Mouse (Mus musculus): ENCODE results near the gene Mul1.

The Mul1 gene

GRCm38 (mm10) chr4:138462971-138463831 lies 28.7 kb downstream of the Mul1 start:
- no peak for DNase-seq (ENCODE audit: low spot score)

- DNase-seq (ENCODE audit: low spot score): peak; percentile 77
Measured at GRCm38 (mm10) chr4:138463832-138464487, 29.5 kb downstream of the Mul1 start.

- DNase-seq (ENCODE audit: low spot score): peak; percentile 85
Measured at GRCm38 (mm10) chr4:138464667-138465353, 30.3 kb downstream of the Mul1 start.

DNA sequence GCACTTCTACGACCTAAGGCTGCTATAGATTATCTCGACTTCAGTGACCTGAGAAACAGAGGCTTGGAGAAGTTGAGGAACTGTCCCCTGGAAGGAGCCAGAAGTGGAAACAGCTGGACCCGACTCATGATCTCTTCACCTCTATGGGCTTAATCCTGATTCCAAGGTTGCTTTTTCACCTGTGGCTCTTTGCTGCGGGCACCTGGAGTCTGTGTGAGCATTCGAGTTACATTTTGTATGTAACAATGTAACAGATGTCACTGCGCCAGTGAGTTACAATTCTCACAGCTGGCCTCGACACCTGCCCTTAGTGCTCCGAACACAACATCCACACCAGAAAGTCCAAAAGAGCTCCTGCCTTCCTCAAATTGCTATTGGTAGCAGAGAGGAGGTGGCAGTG lies 31.0 kb downstream of the Mul1 start:
- no peak for DNase-seq (ENCODE audit: low spot score)

GRCm38 (mm10) chr4:138466690-138467089 lies 32.2 kb downstream of the Mul1 start:
- DNase-seq (ENCODE audit: low spot score): no peak

DNA sequence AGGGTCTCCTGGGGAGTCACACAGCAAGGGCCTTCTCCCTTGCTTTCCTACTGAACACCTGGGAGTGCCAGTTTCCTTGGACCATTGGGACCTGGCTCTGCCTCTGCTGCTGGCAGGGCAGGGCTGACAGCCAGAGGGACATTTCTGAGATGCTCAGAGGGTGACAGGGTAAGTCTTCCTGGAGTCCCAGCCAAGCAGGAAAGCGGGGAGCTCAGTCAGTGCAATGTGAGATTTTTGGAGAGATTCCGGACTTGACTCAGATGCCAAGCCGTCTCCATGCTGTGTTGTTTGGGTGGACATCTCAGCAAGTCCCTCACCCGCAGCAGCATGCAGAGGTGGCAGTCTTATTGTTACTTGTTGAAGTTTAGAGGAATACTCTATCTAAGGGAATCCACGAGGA lies 33.0 kb downstream of the Mul1 start:
- no peak for DNase-seq (ENCODE audit: low spot score)

- DNase-seq (ENCODE audit: low spot score): no peak
Measured at GRCm38 (mm10) chr4:138469080-138469479, 34.6 kb downstream of the Mul1 start.

DNA sequence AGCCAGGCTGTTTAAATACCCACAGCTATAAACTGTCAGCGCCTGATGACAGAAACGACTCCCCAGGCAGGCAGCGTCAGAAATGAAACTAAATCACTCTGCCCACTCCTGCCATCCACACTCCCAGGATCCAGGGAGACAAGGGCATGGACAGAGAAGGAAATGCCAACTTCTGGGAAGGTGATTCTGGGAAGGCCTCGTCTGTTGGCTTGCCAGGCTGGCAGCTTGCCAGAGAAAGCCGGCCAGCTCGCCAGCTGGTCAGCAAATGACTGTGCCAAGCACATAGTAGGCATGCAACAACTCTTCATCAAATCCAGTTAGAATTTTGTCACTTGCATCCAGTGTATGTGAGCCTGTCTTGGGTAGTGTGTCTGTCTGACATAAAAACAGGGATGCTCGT lies 36.8 kb downstream of the Mul1 start:
- no peak for DNase-seq (ENCODE audit: low spot score)

DNA sequence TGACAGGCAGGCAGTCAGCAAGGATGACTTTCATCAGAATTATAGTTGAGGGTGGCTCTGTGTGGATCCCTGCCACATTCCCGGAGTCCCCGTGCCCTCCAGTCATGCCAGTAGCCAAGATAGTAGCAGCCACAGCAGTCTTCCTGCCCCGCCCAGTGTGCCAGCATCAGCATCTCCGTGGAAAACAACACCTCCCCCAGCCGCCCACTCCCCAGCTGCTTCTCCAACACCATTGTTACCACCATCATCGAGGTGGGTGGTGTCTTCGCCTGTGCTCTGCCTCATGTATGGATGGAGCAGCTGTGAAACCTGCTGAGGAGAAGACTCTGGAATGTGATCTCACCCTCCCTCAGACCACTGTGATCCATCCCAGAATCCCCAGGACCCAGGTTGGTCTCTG lies 45.1 kb downstream of the Mul1 start:
- DNase-seq (ENCODE audit: low spot score): no peak

DNA sequence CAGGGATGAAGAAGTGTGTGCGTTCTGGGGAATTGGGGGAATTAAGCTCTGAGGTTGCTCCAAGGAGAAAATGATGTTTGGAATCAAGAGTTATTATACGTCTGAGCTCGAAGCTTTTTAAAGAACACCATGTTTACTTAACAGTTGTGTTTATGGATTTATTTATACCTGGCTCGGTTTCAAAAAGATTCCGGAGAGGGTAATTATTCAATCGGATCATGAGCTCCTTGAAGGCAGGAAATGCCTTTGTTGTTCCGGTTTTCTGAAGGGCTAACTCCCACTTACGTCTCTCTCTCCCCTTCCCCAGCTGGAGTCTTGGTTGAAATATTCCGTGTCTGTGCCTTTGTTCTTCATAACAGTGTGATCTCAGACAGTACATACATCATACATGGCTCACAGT lies 46.5 kb downstream of the Mul1 start:
- DNase-seq (ENCODE audit: low spot score): no peak

DNA sequence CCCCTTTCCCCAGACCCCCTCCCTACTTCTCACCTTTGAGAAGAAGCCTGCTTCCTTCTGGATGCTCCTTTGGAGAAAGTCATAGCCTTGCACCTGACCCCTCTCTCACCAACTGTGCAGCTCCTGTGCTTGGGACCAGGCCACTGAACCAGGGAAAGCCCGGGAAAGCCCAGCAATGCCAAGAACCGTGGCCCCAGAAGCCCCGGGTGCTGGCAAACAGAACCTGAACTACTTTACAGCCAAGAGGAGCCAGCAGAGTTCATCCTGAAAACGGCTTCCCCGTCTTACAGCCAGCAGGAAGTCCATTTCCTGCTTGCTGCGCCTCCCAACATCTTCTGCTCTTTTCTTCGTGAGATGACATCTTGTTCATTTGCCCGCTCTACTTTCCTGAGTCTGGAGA lies 48.2 kb downstream of the Mul1 start:
- DNase-seq (ENCODE audit: low spot score): no peak

DNA sequence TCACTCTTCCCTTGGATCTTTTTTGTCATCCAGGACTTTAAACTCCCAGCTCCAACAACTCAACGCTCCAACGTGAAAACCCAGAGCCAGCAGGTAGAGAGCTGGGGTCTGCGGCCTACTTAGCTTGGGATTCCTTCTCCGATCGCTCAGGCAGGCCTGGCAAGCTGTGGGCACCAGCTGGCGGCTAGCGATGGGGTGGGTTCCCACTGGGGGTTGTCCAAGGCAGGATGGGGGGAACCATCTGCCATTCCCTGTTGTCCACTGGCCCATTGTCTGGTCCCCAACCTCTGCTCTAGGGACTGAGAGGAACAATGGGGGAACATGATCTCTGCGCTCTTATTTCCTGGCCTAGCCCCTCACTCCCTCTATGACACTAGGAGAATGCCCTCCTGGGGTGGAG lies 53.8 kb downstream of the Mul1 start:
- DNase-seq (ENCODE audit: low spot score): no peak

DNA sequence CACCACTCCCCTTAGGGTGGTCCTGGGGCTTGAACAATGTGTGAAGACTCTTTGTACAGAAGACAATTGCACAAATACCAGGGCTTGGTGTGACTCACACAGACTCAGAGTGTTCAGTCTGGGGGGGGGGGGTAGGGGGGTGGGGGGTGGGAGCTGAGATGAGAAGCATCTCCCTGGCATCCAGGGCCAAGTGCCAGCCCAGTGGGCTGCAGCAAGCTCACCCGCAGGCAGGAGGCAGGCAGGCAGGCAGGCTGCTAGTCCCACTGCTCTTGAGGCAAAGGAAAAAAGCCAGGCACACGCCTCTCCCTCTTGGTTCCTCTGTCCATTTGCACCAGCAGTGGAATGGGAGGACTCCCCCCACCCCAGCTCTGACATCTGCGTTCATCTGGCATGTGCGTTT lies 56.6 kb downstream of the Mul1 start:
- DNase-seq (ENCODE audit: low spot score): no peak

Data from ovary, adult 18-20 months (tissue).